ENCODE assay signal across 9 mouse cellular contexts in genomic region chr5:106991300-106991929, GRCm38 (mm10). TPM values are rescaled to one million over a fixed set of nuclear protein-coding genes. Genes with fewer than 3 reads are reported as not detected.
DNase-seq lines count a peak whose midpoint lies in the region; ATAC-seq and TF ChIP-seq lines count a peak whose summit lies in the region.
"Had no signal": no experiment of that assay in that cellular context is flagged by ENCODE, and none has a peak within 500 bp of the region (broad histone marks: within the 10 kb centered on the region; RNA-seq: fewer than 3 reads in every experiment).

No protein-coding gene starts in this region.

- H3K4me2 ChIP-seq in heart, embryonic 15.5 days, result 0 out of 2 replicates have a peak overlapping the region, but pooled peaks have one; percentile 36
- peak overlapping the region; percentile 21; the same call in 1 of the 2 replicates for H3K4me2 ChIP-seq in lung, embryonic 14.5 days
- H3K4me2 ChIP-seq: hindbrain, embryonic 15.5 days had no signal

- H3K27me3 ChIP-seq in heart, embryonic 15.5 days, result no peaks in the 10 kb centered on the region
- H3K27me3 ChIP-seq in lung, embryonic 14.5 days (ENCODE audit: insufficient read depth, low read length), result no peaks in the 10 kb centered on the region
- H3K27me3 ChIP-seq: hindbrain, embryonic 15.5 days had no signal

- 58% methylated on average over 8 of the region's 8 CpGs for WGBS in heart, embryonic 15.5 days
- 33% methylated on average over 8 of the region's 8 CpGs for WGBS in lung, embryonic 14.5 days

- no peak overlapping the region for H3K4me3 ChIP-seq in brown adipose tissue, adult 24 weeks (ENCODE audit: insufficient read depth, low read depth, low read length)
- no peak overlapping the region for H3K4me3 ChIP-seq in heart, embryonic 15.5 days
- no peak overlapping the region for H3K4me3 ChIP-seq in lung, embryonic 14.5 days (ENCODE audit: low read depth, low read length)
- H3K4me3 ChIP-seq: hindbrain, embryonic 15.5 days had no signal

- peaks cover 3% of the 10 kb centered on the region; the same call in 1 of the 2 replicates for H3K4me1 ChIP-seq in brown adipose tissue, adult 24 weeks (ENCODE audit: control insufficient read depth, insufficient read depth, insufficient read length, low read length)
- H3K4me1 ChIP-seq in heart, embryonic 15.5 days (replicated peaks), result peaks cover 26% of the 10 kb centered on the region
- peaks cover 18% of the 10 kb centered on the region for H3K4me1 ChIP-seq in lung, embryonic 14.5 days (ENCODE audit: insufficient read depth)

- peak overlapping the region; percentile 85 for H3K27ac ChIP-seq in brown adipose tissue, adult 24 weeks (replicated peaks; ENCODE audit: low read depth, low read length)
- no peak overlapping the region for H3K27ac ChIP-seq in heart, embryonic 15.5 days
- peak overlapping the region; percentile 0; the same call in 1 of the 2 replicates for H3K27ac ChIP-seq in lung, embryonic 14.5 days (ENCODE audit: low read depth)
- H3K27ac ChIP-seq: hindbrain, embryonic 15.5 days had no signal

- TF ChIP-seq CTCF in lung, embryonic 14.5 days (IDR thresholded peaks at IDR 0.05; ENCODE audit: low read depth), result no peak

- ATAC-seq in heart, embryonic 15.5 days (replicated peaks; ENCODE audit: insufficient number of reproducible peaks, insufficient read depth, low FRiP score, low read depth), result no peak
- no peak for ATAC-seq in lung, embryonic 14.5 days (ENCODE audit: insufficient read depth)
- no peak for ATAC-seq in erythroid progenitor cell, adult 5-6 weeks (replicated peaks; ENCODE audit: low FRiP score, poor library complexity, severe bottlenecking)

- H3K36me3 ChIP-seq in heart, embryonic 15.5 days, result no peaks in the 10 kb centered on the region
- H3K36me3 ChIP-seq in lung, embryonic 14.5 days (ENCODE audit: insufficient read depth), result peaks cover 5% of the 10 kb centered on the region; the same call in 1 of the 2 replicates
- H3K36me3 ChIP-seq: hindbrain, embryonic 15.5 days had no signal

- H3K9ac ChIP-seq in heart, embryonic 15.5 days, result no peak overlapping the region
- no peak overlapping the region for H3K9ac ChIP-seq in lung, embryonic 14.5 days
- H3K9ac ChIP-seq: hindbrain, embryonic 15.5 days had no signal

- DNase-seq in 3T3-L1 (ENCODE audit: low read depth, low spot score), result peak; percentile 84
- peak; percentile 65 for DNase-seq in lung, embryonic 14.5 days
- no peak for DNase-seq in cerebellum, adult 11 months
- DNase-seq in cerebellum, postnatal 10 days, result no peak
- no peak for DNase-seq in frontal cortex, postnatal 14 days (ENCODE audit: low spot score in 2 of 2)

- no peaks in the 10 kb centered on the region for H3K9me3 ChIP-seq in heart, embryonic 15.5 days (replicated peaks)
- no peaks in the 10 kb centered on the region for H3K9me3 ChIP-seq in lung, embryonic 14.5 days (ENCODE audit: low read depth, low read length)
- H3K9me3 ChIP-seq: hindbrain, embryonic 15.5 days had no signal

RNA-seq across cellular contexts. Expression of gene Cdc7, which starts 27.3 kb away (rescaled TPM):
- 1.4 and 1.6 TPM in 2 replicates for polyA plus RNA-seq in brown adipose tissue, adult 24 weeks (2012; ENCODE audit: insufficient read depth, insufficient read length, missing spikeins)
- 20.3 and 25.2 TPM in 2 replicates for polyA plus RNA-seq in heart, embryonic 15.5 days (2015; fragmentation: Nextera tagmentation; extraction: Ambion mirVana)
- 55.1 and 56.6 TPM in 2 replicates for polyA plus RNA-seq in lung, embryonic 14.5 days (2014; fragmentation: Nextera tagmentation; extraction: Ambion mirVana)
- total RNA-seq in erythroid progenitor cell, adult 5-6 weeks (2015; ENCODE audit: low replicate concordance), result 45.4 and 69.6 TPM in 2 replicates
- total RNA-seq in erythroid progenitor cell, adult 5-6 weeks (2017; ENCODE audit: low replicate concordance), result 17.3 and 52.6 TPM in 2 replicates

Comparison
In these comparisons a context has a peak if more than half of its experiments do, and no peak if none do; other contexts are left out.
1. DNase-seq: peak in 3T3-L1 (single experiment) and lung, embryonic 14.5 days (single experiment); none in cerebellum, adult 11 months (single experiment), cerebellum, postnatal 10 days (0 of 2) and frontal cortex, postnatal 14 days (0 of 2).